Mouse (Mus musculus): ENCODE data around the gene Cep63. TPM values are rescaled to one million over a fixed set of nuclear protein-coding genes. Genes with fewer than 3 reads are reported as not detected.

Cep63 gene
- polyA plus RNA-seq, 1 experiment from 2014 or later = 57.1 TPM

Other genes with a start within 250 kb of the Cep63 start
- 0.26 and 0.47 TPM in 2 replicates for gene Ky, start 120.8 kb downstream of the Cep63 start, polyA plus RNA-seq (2014; fragmentation: Nextera tagmentation; extraction: Ambion mirVana)
- gene Anapc13, start 238 bp downstream of the Cep63 start, polyA plus RNA-seq (2014; fragmentation: Nextera tagmentation; extraction: Ambion mirVana) = 160 and 165 TPM in 2 replicates
- 39.7 and 47.8 TPM in 2 replicates for gene Amotl2, start 90.1 kb upstream of the Cep63 start, polyA plus RNA-seq (2014; fragmentation: Nextera tagmentation; extraction: Ambion mirVana)
- 25.3 and 26.5 TPM in 2 replicates for gene Ryk, start 208.4 kb upstream of the Cep63 start, polyA plus RNA-seq (2014; fragmentation: Nextera tagmentation; extraction: Ambion mirVana)

All from hindbrain, embryonic 11.5 days (tissue).